Mouse (Mus musculus): ENCODE measurements around the gene N4bp2. TPM values are rescaled to one million over a fixed set of nuclear protein-coding genes. Genes with fewer than 3 reads are reported as not detected.

The N4bp2 gene
- polyA plus RNA-seq, 1 experiment = 0.42 TPM

GRCm38 (mm10) chr5:65856591-65857411 is 93.5 kb downstream of the N4bp2 start:
- no peaks in the 10 kb centered on the region for H3K9me3 ChIP-seq (ENCODE audit: control insufficient read depth, low read length)
- H3K27me3 ChIP-seq (ENCODE audit: control insufficient read depth) = no peaks in the 10 kb centered on the region
- H3K4me3 ChIP-seq (replicated peaks) = no peak overlapping the region
- no peaks in the 10 kb centered on the region for H3K4me1 ChIP-seq (ENCODE audit: control insufficient read depth)
- H3K36me3 ChIP-seq (ENCODE audit: control insufficient read depth) = no peaks in the 10 kb centered on the region
- TF ChIP-seq TAL1 (IDR thresholded peaks at IDR 0.05; ENCODE audit: low read length) (no peak), GATA1 (IDR thresholded peaks at IDR 0.05; ENCODE audit: low read length) (no peak)

- H3K9me3 ChIP-seq (ENCODE audit: control insufficient read depth, low read length) = no peaks in the 10 kb centered on the region
- TF ChIP-seq TAL1 (IDR thresholded peaks at IDR 0.05; ENCODE audit: low read length) (no peak), GATA1 (IDR thresholded peaks at IDR 0.05; ENCODE audit: low read length) (no peak)
- H3K4me1 ChIP-seq (ENCODE audit: control insufficient read depth) = no peaks in the 10 kb centered on the region
- no peak overlapping the region for H3K4me3 ChIP-seq (replicated peaks)
- no peaks in the 10 kb centered on the region for H3K36me3 ChIP-seq (ENCODE audit: control insufficient read depth)
- no peaks in the 10 kb centered on the region for H3K27me3 ChIP-seq (ENCODE audit: control insufficient read depth)
Measured at GRCm38 (mm10) chr5:65857935-65858334, 94.6 kb downstream of the N4bp2 start.

GRCm38 (mm10) chr5:65858355-65858754 is 95.0 kb downstream of the N4bp2 start:
- Histone ChIP-seq H3K4me3 (replicated peaks) (no peak overlapping the region), H3K36me3 (ENCODE audit: control insufficient read depth) (no peaks in the 10 kb centered on the region), H3K9me3 (ENCODE audit: control insufficient read depth, low read length) (no peaks in the 10 kb centered on the region), H3K4me1 (ENCODE audit: control insufficient read depth) (peaks cover under 1% of the 10 kb centered on the region), H3K27me3 (ENCODE audit: control insufficient read depth) (no peaks in the 10 kb centered on the region)
- no peak for TF ChIP-seq TAL1 (IDR thresholded peaks at IDR 0.05; ENCODE audit: low read length)
- TF ChIP-seq GATA1 (IDR thresholded peaks at IDR 0.05; ENCODE audit: low read length) = no peak

GRCm38 (mm10) chr5:65858898-65859297 is 95.6 kb downstream of the N4bp2 start:
- H3K4me1 ChIP-seq (ENCODE audit: control insufficient read depth) = peaks cover 3% of the 10 kb centered on the region
- no peak for TF ChIP-seq TAL1 (IDR thresholded peaks at IDR 0.05; ENCODE audit: low read length)
- no peak for TF ChIP-seq GATA1 (IDR thresholded peaks at IDR 0.05; ENCODE audit: low read length)
- no peaks in the 10 kb centered on the region for H3K27me3 ChIP-seq (ENCODE audit: control insufficient read depth)
- H3K36me3 ChIP-seq (ENCODE audit: control insufficient read depth) = no peaks in the 10 kb centered on the region
- no peaks in the 10 kb centered on the region for H3K9me3 ChIP-seq (ENCODE audit: control insufficient read depth, low read length)
- H3K4me3 ChIP-seq (replicated peaks) = no peak overlapping the region

- H3K9me3 ChIP-seq (ENCODE audit: control insufficient read depth, low read length) = no peaks in the 10 kb centered on the region
- no peaks in the 10 kb centered on the region for H3K27me3 ChIP-seq (ENCODE audit: control insufficient read depth)
- H3K36me3 ChIP-seq (ENCODE audit: control insufficient read depth) = no peaks in the 10 kb centered on the region
- TF ChIP-seq GATA1 (IDR thresholded peaks at IDR 0.05; ENCODE audit: low read length) (no peak), TAL1 (IDR thresholded peaks at IDR 0.05; ENCODE audit: low read length) (no peak)
- peaks cover 3% of the 10 kb centered on the region for H3K4me1 ChIP-seq (ENCODE audit: control insufficient read depth)
- no peak overlapping the region for H3K4me3 ChIP-seq (replicated peaks)
Measured at GRCm38 (mm10) chr5:65859396-65859795, 96.1 kb downstream of the N4bp2 start.

- H3K36me3 ChIP-seq (ENCODE audit: control insufficient read depth) = no peaks in the 10 kb centered on the region
- no peaks in the 10 kb centered on the region for H3K9me3 ChIP-seq (ENCODE audit: control insufficient read depth, low read length)
- peaks cover 3% of the 10 kb centered on the region for H3K4me1 ChIP-seq (ENCODE audit: control insufficient read depth)
- TF ChIP-seq GATA1 (IDR thresholded peaks at IDR 0.05; ENCODE audit: low read length) = no peak
- TF ChIP-seq TAL1 (IDR thresholded peaks at IDR 0.05; ENCODE audit: low read length) = no peak
- no peak overlapping the region for H3K4me3 ChIP-seq (replicated peaks)
- H3K27me3 ChIP-seq (ENCODE audit: control insufficient read depth) = no peaks in the 10 kb centered on the region
Measured at GRCm38 (mm10) chr5:65860281-65861000, 97.1 kb downstream of the N4bp2 start.

GRCm38 (mm10) chr5:65861154-65861944 is 98.0 kb downstream of the N4bp2 start, which contains the start of gene Rhoh:
Rhoh (plus strand) TSS chr5:65861213.
- TF ChIP-seq GATA1 (IDR thresholded peaks at IDR 0.05; ENCODE audit: low read length) (no peak), TAL1 (IDR thresholded peaks at IDR 0.05; ENCODE audit: low read length) (no peak)
- Histone ChIP-seq H3K4me1 (ENCODE audit: control insufficient read depth) (peaks cover 3% of the 10 kb centered on the region), H3K9me3 (ENCODE audit: control insufficient read depth, low read length) (no peaks in the 10 kb centered on the region), H3K4me3 (replicated peaks) (no peak within 1 kb of the TSS), H3K36me3 (ENCODE audit: control insufficient read depth) (no peaks in the 10 kb centered on the region), H3K27me3 (ENCODE audit: control insufficient read depth) (no peaks in the 10 kb centered on the region)

- no peaks in the 10 kb centered on the region for H3K9me3 ChIP-seq (ENCODE audit: control insufficient read depth, low read length)
- TF ChIP-seq TAL1 (IDR thresholded peaks at IDR 0.05; ENCODE audit: low read length) = no peak
- TF ChIP-seq GATA1 (IDR thresholded peaks at IDR 0.05; ENCODE audit: low read length) = no peak
- H3K27me3 ChIP-seq (ENCODE audit: control insufficient read depth) = no peaks in the 10 kb centered on the region
- no peaks in the 10 kb centered on the region for H3K36me3 ChIP-seq (ENCODE audit: control insufficient read depth)
- peaks cover 3% of the 10 kb centered on the region for H3K4me1 ChIP-seq (ENCODE audit: control insufficient read depth)
- H3K4me3 ChIP-seq (replicated peaks) = no peak overlapping the region
Measured at GRCm38 (mm10) chr5:65862217-65862927, 99.1 kb downstream of the N4bp2 start.
